8 mouse cellular contexts compared by ENCODE assay signal in the genomic region with DNA sequence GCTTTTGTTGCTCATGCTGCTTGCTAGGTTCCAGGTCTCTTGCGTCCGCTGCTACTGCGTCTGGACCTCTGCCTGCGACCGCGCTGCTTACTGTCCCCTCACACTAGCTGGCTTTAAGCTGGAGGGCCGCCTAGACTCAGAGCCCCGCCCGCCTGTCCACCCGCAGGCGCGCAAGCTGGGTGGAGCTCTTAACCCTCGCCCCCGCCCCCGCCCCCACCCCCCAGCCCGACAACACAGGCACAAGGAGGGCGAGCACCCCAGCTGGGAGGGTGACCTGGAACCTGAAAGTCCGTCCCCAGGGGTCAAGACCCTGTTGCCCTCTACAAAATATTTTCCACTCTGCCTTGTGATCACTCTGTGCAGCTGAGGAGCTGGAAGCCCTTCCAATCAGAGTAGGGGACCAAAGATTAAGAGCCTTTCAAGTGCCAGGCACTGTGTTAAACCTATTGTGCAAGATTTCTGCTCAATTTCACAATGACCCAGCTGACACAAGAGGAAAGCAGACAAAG. TPM values are rescaled to one million over a fixed set of nuclear protein-coding genes. Genes with fewer than 3 reads are reported as not detected.
DNase-seq lines count a peak whose midpoint lies in the region; ATAC-seq and TF ChIP-seq lines count a peak whose summit lies in the region.

A gene (minus strand): TSS at position 106 of the 509 bp plus-strand sequence.

- no peaks in the 10 kb centered on the region for H3K79me2 ChIP-seq in heart, adult 2 months (replicated peaks; ENCODE audit: control insufficient read depth, insufficient read depth, low read length)

- H3K27ac ChIP-seq in cerebellum, adult 2 months (ENCODE audit: insufficient read depth, low read length) = no peak within 1 kb of the TSS
- peak within 1 kb of the TSS; percentile 56; the same call in 1 of the 2 replicates for H3K27ac ChIP-seq in heart, adult 2 months
- H3K27ac ChIP-seq in kidney, embryonic 14.5 days (ENCODE audit: low read depth, low read length) = no peak within 1 kb of the TSS
- H3K27ac ChIP-seq in liver, embryonic 11.5 days (ENCODE audit: low read depth, low read length) = no peak within 1 kb of the TSS
- H3K27ac ChIP-seq in neural tube, embryonic 11.5 days (ENCODE audit: low read depth, low read length) = no peak within 1 kb of the TSS

- intact Hi-C loops in heart, adult 2 months (cut with DNase I) = no loop called here

- peak within 1 kb of the TSS; percentile 45 for H3K9ac ChIP-seq in heart, adult 2 months (ENCODE audit: low read depth, low read length)
- peak within 1 kb of the TSS; percentile 23; the same call in 1 of the 2 replicates for H3K9ac ChIP-seq in kidney, embryonic 14.5 days (ENCODE audit: low read depth, low read length)
- no peak within 1 kb of the TSS for H3K9ac ChIP-seq in liver, embryonic 11.5 days (ENCODE audit: low read depth, low read length)
- peak within 1 kb of the TSS; percentile 18 for H3K9ac ChIP-seq in neural tube, embryonic 11.5 days (ENCODE audit: low read length)

- no peaks in the 10 kb centered on the region for H3K4me1 ChIP-seq in cerebellum, adult 2 months (ENCODE audit: control insufficient read depth, insufficient read depth, low read length)
- no peaks in the 10 kb centered on the region for H3K4me1 ChIP-seq in heart, adult 2 months (ENCODE audit: control insufficient read depth, insufficient read depth, low read length)
- no peaks in the 10 kb centered on the region for H3K4me1 ChIP-seq in kidney, embryonic 14.5 days (ENCODE audit: control insufficient read depth, insufficient read depth, low read length)
- no peaks in the 10 kb centered on the region for H3K4me1 ChIP-seq in liver, embryonic 11.5 days (replicated peaks; ENCODE audit: control insufficient read depth, insufficient read depth, low read length)
- no peaks in the 10 kb centered on the region for H3K4me1 ChIP-seq in neural tube, embryonic 11.5 days (ENCODE audit: control insufficient read depth, insufficient read depth, low read length)

- no peaks in the 10 kb centered on the region for H3K36me3 ChIP-seq in heart, adult 2 months (ENCODE audit: control insufficient read depth, insufficient read depth, low read length)
- H3K36me3 ChIP-seq in kidney, embryonic 14.5 days (ENCODE audit: control insufficient read depth, insufficient read depth, low read length) = no peaks in the 10 kb centered on the region
- H3K36me3 ChIP-seq in liver, embryonic 11.5 days (ENCODE audit: control insufficient read depth, insufficient read depth, low read length) = no peaks in the 10 kb centered on the region
- H3K36me3 ChIP-seq in neural tube, embryonic 11.5 days (ENCODE audit: control insufficient read depth, insufficient read depth, low read length) = no peaks in the 10 kb centered on the region

- DNase-seq in cerebellum, adult 2 months = peak in 1 of 2 experiments; percentile 0
- DNase-seq in cerebellum, adult 9-10 months = no peak
- peak; percentile 50 for DNase-seq in embryo, embryonic 11 days
- DNase-seq in heart, adult 2 months = peak; percentile 63 to 65
- peak; percentile 29 for DNase-seq in liver, embryonic 11.5 days (ENCODE audit: low spot score)
- no peak for DNase-seq in neural tube, embryonic 11.5 days (ENCODE audit: low spot score)

- TF ChIP-seq CTCF in cerebellum, adult 2 months (IDR thresholded peaks at IDR 0.05; ENCODE audit: borderline replicate concordance, insufficient read depth, low read depth, low read length) = no peak
- no peak for TF ChIP-seq CTCF in heart, adult 2 months (IDR thresholded peaks at IDR 0.05)

- WGBS in cerebellum, adult 2 months = 4% methylated on average over 12 of the region's 18 CpGs
- WGBS in heart, adult 2 months = 12% methylated on average over 18 of the region's 18 CpGs
- 25% methylated on average over 18 of the region's 18 CpGs for WGBS in kidney, embryonic 14.5 days
- 8% methylated on average over 18 of the region's 18 CpGs for WGBS in liver, embryonic 11.5 days
- WGBS in neural tube, embryonic 11.5 days = 14% methylated on average over 14 of the region's 18 CpGs

- no peak for TF ChIP-seq POLR2A in cerebellum, adult 2 months (IDR thresholded peaks at IDR 0.05; ENCODE audit: borderline replicate concordance, insufficient read depth, low read length)
- TF ChIP-seq POLR2A in heart, adult 2 months (IDR thresholded peaks at IDR 0.05; ENCODE audit: insufficient read depth, low read depth, low read length) = peak; percentile 60; the same call in 1 of the 2 replicates

- peak; percentile 68; the same call in 1 of the 2 replicates for ATAC-seq in kidney, embryonic 14.5 days (ENCODE audit: low FRiP score, low TSS enrichment)
- no peak; the same call in 1 of the 2 replicates for ATAC-seq in liver, embryonic 11.5 days (replicated peaks; ENCODE audit: low FRiP score)
- ATAC-seq in neural tube, embryonic 11.5 days (ENCODE audit: insufficient read depth, low FRiP score, low TSS enrichment) = peak; percentile 38; the same call in 1 of the 2 replicates
- no peak for ATAC-seq in megakaryocyte-erythroid progenitor cell, adult 5-6 weeks (replicated peaks; ENCODE audit: low FRiP score, low TSS enrichment, poor library complexity, severe bottlenecking)

- H3K4me3 ChIP-seq in cerebellum, adult 2 months (replicated peaks; ENCODE audit: insufficient read depth, low read depth, low read length) = no peak within 1 kb of the TSS
- H3K4me3 ChIP-seq in heart, adult 2 months = peak within 1 kb of the TSS; percentile 38
- peak within 1 kb of the TSS; percentile 23 for H3K4me3 ChIP-seq in kidney, embryonic 14.5 days (ENCODE audit: low read length)
- H3K4me3 ChIP-seq in liver, embryonic 11.5 days (ENCODE audit: low read depth, low read length) = peak within 1 kb of the TSS; percentile 21
- H3K4me3 ChIP-seq in neural tube, embryonic 11.5 days (ENCODE audit: low read depth, low read length) = peak within 1 kb of the TSS; percentile 15; the same call in 1 of the 2 replicates

- H3K27me3 ChIP-seq in cerebellum, adult 2 months (ENCODE audit: control insufficient read depth, insufficient read depth, low read length) = no peaks in the 10 kb centered on the region
- no peaks in the 10 kb centered on the region for H3K27me3 ChIP-seq in heart, adult 2 months (ENCODE audit: control insufficient read depth, insufficient read depth, low read length)
- no peaks in the 10 kb centered on the region for H3K27me3 ChIP-seq in kidney, embryonic 14.5 days (ENCODE audit: control insufficient read depth, insufficient read depth, low read length)
- H3K27me3 ChIP-seq in liver, embryonic 11.5 days (replicated peaks; ENCODE audit: control insufficient read depth, insufficient read depth, low read length) = no peaks in the 10 kb centered on the region
- H3K27me3 ChIP-seq in neural tube, embryonic 11.5 days (ENCODE audit: control insufficient read depth, insufficient read depth, low read length) = no peaks in the 10 kb centered on the region

- no peaks in the 10 kb centered on the region for H3K9me3 ChIP-seq in kidney, embryonic 14.5 days (ENCODE audit: control insufficient read depth, low read length)
- no peaks in the 10 kb centered on the region for H3K9me3 ChIP-seq in liver, embryonic 11.5 days (ENCODE audit: control insufficient read depth, low read length)
- H3K9me3 ChIP-seq in neural tube, embryonic 11.5 days (ENCODE audit: control insufficient read depth, low read length) = no peaks in the 10 kb centered on the region

- no peak for TF ChIP-seq EP300 in heart, adult 2 months (IDR thresholded peaks at IDR 0.05; ENCODE audit: insufficient read depth, low read depth, low read length)

- H3K4me2 ChIP-seq in kidney, embryonic 14.5 days (replicated peaks; ENCODE audit: low read depth, low read length) = peak within 1 kb of the TSS; percentile 37
- H3K4me2 ChIP-seq in liver, embryonic 11.5 days = peak within 1 kb of the TSS; percentile 42
- H3K4me2 ChIP-seq in neural tube, embryonic 11.5 days (ENCODE audit: low read depth) = peak within 1 kb of the TSS; percentile 38

RNA-seq across cellular contexts. Expression of the gene that starts here (rescaled TPM):
- polyA plus RNA-seq in cerebellum, adult 2 months (2012; rRNA removed) = 14.8 and 15.7 TPM in 2 replicates
- total RNA-seq in heart, adult 2 months (2021) = 10 to 100 TPM; 34.8 to 50.7 TPM
- 26.5 and 59.2 TPM in 2 replicates for polyA plus RNA-seq in heart, adult 2 months (2012; rRNA removed)
- polyA plus RNA-seq in kidney, embryonic 14.5 days (2014; fragmentation: Nextera tagmentation; extraction: Ambion mirVana) = 3.6 and 5.6 TPM in 2 replicates
- polyA plus RNA-seq in liver, embryonic 11.5 days (2014; fragmentation: Nextera tagmentation; extraction: Ambion mirVana) = 25.7 and 29.5 TPM in 2 replicates
- polyA plus RNA-seq in neural tube, embryonic 11.5 days (2014; fragmentation: Nextera tagmentation; extraction: Ambion mirVana) = 2.7 and 3.2 TPM in 2 replicates
- not detected in 2 replicates for total RNA-seq in megakaryocyte-erythroid progenitor cell, adult 5-6 weeks (2014; fragmentation: Nextera tagmentation)
- total RNA-seq in megakaryocyte-erythroid progenitor cell, adult 5-6 weeks (2017) = not detected in 2 replicates

Comparison
In these comparisons a context has a peak if more than half of its experiments do, and no peak if none do; other contexts are left out.
1. RNA of the gene that starts here (total RNA-seq): 34.8 to 50.7 TPM in heart, adult 2 months; not detected in megakaryocyte-erythroid progenitor cell, adult 5-6 weeks; every median in the first group is over 10 times any median in the second.
2. DNase-seq: peak in embryo, embryonic 11 days (single experiment), heart, adult 2 months (2 of 2) and liver, embryonic 11.5 days (single experiment); none in cerebellum, adult 9-10 months (single experiment) and neural tube, embryonic 11.5 days (single experiment).
3. ATAC-seq: peak in kidney, embryonic 14.5 days (single experiment) and neural tube, embryonic 11.5 days (single experiment); none in liver, embryonic 11.5 days (single experiment) and megakaryocyte-erythroid progenitor cell, adult 5-6 weeks (single experiment).
4. Peak in every context shown above with its lines, with median percentiles within 50 percentile points of each other: H3K4me2 ChIP-seq.